Mouse (Mus musculus) thymus, postnatal 4 days (tissue): ENCODE results near the gene Wdr75.

Source experiments
- DNase-seq: peaks from one replicate; pipeline ENCODE4 v3.0.0; 2021

Gene Wdr75

DNA sequence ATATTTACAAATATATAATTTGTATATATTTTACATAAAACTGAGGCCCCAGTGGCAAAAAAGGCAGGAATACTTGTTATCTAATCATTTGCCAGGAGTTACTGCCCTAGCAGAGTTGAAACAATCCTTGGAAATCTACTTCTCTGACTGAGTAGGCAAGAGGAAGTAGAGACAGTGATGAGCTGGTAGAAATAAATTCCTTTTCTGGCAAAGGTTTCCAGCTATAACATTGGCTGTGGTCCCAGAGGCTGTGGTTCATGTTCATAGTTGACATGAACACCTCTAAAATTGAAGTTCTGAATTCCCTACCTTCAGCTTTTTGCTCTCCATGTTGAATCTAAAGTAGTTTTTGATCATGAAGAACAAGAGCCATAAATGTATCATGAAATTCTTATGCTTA lies 43.3 kb downstream of the Wdr75 start:
- no peak for DNase-seq

DNA sequence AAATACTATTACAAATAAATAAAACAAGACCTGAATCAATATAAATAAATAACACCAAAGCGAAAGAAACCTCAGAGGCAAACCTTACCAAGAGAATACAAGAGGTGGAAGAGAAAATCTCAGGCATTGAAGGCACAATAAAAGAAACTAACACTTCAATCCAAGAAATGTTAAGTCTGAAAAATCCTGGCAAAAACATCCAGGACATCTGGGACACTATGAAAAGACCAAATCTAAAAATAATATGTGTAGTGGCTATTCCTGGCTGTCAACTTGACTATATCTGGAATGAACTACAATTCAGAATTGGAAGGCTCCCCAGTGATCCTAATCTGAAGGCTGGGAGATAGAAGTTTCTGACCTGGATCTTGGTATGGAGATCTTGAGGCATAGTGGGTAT lies 50.5 kb downstream of the Wdr75 start:
- DNase-seq, result no peak

DNA sequence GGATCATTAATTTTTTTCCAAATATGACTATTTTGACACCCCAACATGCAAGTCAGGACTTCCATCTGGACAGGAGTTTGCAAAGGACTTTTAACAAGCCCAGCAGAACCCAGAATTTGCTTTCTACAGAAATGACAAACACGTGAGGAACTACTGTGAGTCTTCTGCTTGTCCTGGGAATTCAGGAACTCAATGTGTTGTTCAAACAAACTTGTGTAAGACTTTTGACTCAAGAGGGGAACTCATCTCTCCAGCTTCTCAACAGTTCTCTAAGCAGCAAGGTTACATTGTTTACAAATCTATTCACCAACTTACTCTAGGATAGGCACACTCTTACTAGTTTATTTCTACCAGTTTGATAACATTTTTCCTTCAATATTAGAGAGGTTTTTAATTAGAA lies 63.1 kb downstream of the Wdr75 start:
- no peak for DNase-seq

DNA sequence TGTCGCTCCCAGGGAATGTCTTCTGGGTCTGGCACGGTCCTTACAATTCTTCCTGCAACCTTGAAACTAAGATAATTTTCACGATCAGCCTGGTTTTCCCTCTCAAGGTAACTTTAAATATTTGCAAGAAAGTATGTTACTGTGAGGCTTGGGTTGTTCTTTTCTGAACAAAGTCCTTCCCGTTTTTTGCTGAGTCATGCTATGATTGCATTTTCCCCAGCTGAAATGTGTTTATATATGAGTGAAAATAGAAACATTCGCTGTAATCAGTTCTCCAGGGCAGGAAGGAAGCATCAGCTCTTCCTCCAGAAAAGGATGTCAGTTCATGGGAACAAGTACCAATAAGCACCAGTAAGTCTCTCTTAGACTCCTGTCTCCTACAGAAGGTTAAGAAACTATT lies 65.4 kb downstream of the Wdr75 start:
- no peak for DNase-seq

DNA sequence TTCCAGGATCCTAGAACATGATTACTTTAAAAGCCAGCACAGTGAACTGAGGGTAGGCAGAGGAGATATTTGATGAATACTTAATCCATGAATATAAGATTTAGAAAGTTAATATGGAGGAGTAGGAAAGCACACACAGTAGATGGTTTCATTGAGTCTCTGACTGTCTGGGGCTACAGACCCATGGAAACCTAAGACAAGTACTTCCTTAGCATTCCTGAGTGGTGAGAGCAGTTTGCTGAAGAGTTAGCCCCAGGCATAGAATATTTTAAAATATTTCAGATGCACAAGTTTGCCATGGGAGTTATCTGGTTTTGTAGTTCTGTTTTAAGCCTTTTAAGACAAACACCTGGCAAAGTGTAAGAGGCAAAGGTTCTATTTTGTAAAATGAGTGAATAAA lies 66.2 kb downstream of the Wdr75 start:
- no peak for DNase-seq

DNA sequence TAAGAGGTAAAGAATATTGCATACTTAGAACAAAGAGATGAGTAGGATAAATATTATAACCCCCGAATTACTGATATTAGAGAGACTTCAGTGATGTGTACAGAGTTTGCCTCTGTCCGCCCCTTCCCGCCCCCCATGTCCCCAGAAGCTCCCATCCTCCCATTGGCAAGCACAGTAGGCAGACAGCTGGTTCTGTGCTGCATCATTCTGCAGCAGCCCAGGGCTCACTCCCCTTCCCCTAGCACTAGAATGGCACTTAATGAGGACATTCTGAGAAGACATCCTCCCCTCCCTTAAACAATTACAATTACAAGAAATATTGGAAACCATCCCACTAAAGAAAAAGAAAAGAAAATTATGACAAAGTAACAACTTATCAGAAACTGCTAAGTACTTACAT lies 68.7 kb downstream of the Wdr75 start:
- no peak for DNase-seq

DNA sequence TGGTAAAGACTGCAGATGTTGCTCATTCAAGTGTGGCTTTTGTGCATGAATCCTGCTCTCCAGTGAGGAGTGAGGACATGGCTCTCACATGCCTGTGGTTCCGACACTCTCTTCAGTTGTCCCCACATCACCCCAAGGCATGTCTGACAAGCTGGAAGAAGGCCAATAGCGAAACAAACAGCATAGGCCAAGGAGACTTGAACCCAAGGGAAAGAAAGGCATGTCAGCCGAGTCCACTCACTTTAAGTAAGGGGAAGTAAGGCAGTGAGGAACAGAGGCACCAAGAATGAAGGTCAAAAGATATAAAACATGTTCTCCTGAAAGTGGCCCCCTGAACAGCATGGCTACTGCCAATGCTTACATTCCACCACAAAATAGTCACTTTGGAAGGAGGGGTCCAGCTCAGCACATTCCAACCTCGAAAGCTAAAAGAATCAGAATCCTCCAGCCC lies 69.6 kb downstream of the Wdr75 start:
- no peak for DNase-seq

DNA sequence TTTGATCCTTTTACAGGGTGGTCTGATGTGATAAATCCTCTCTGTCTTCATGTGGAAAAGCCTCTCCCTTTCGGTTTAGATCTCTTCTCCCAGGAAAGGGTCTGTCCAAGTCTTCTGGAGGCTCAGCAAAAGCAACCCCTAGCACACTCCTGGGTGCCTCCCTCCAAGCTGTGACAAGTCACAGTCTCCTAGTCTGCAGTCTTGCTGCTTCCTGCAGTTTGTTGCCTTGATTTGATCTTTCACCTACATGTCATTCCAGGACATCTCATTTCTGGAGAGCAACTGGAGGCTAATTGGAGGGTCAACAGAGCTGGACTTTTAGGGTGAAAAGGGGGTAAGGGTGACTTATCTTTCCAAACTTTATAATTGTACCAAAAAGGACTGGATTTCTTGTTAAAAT lies 70.3 kb downstream of the Wdr75 start:
- DNase-seq, result no peak

DNA sequence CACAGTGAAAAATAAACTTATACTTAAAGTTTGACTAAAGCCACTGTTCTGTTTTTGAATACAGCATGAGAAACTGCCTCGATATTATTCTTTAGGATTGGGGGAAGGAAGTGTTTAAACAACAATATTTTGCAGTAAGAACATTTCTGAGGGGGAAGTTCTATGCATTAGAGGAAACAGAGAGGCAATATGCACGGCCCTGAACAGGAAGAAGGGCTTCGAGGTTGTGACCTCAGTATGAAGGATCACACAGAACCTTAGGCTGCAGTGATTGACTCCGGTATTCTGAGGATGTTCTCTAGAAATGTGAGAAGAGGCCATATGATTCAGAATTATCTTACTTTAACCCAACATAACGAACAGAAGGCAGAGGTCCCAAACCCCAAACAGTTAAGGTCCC lies 70.8 kb downstream of the Wdr75 start:
- no peak for DNase-seq

DNA sequence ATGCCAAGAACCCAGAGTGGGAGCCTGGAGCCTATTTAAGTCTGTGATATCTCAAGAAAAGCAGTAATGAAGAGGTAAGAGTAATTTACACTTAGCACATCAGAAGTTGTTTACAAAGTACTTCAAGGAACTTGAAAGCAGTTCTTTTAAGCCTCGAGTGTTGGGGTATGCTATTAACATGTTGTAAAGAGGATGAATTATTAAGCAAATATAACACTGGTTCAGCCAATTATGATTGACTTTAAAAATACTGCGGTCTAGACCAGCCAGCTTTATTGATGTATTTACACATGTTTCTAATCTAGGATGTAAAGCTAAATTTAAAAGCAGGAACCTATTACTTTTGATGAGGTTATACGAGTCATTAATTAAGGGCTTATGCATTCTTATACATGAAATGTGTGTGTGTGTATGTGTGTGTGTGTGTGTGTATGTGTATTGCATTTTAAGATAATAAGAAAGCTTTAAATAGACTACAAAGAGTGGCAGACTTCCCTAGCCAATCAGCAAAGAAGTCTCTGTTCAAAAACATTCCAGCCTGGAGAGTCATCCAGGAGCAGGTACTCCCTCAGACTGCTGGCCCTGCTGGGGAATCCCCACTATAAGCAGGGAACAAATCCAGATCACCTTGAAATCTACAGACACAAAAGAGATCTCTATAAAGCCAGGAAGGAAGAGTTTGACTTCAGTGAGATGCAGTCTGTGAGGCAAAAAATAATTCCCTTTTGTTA lies 71.5 kb downstream of the Wdr75 start:
- no peak for DNase-seq

DNA sequence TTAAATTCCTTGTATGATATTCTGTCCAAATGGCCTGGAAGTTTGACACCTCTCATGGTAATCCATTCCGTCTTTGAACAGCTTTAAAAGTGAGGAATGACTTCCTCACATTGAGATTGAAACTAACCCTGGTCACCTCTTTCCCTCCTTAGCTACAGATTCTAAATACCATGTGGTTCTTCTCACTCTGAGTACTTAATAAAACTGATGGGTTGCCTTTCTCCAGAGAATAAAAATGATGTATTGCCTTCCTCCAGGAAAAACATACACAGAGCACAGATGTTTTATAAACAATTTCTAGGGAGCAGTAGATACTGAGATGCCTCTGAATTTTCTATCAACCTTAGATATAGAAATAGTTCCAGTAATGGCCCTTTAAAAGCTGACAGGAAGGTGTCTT lies 73.1 kb downstream of the Wdr75 start:
- DNase-seq, result no peak

DNA sequence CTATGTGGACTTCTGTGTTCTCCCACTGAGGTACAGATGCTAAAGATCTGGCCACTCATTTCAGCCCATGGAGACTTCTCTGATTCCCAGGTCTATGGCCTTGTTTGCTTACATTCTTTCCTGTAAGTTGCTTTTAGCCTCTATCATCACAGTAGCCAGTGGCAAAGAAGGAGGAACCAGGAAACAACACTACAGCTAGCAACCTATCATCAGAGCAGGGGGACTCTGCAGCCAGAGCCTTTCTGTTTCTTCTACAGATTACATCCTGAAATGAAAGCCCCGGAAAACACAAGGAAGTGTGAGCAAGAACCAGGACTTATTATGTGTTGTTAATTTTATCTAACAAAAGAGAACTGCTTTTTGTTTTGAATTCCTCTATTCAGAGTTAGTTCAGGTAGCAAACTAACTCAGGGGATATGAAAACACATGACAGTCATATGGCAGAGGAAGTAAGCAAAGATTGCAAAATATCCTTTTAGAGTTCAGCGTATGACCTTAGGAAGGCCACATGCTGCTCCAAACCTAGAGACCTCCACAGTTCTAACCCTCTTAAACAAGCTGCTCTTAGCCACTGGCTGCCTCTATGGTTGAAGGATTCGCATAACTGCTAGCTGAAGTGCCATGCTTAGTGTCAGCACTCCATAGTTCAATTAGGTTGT lies 73.6 kb downstream of the Wdr75 start:
- DNase-seq, result no peak
